Mouse (Mus musculus) heart, adult 2 months (tissue): ENCODE data around the gene Wdr38.

ENCODE experiments used
- CTCF ChIP-seq: fragments of 200-600 bp; IDR thresholded peaks from 2 replicates; pipeline ENCODE4 v1.8.1; 2022; ENCODE audit warnings: antibody characterized with exemption, mild to moderate bottlenecking, moderate library complexity
- EP300 ChIP-seq: fragments of 200-500 bp; IDR thresholded peaks from 2 replicates; pipeline ENCODE4 v1.6.1; 2011; ENCODE audit warnings: low read depth, low read length, control low read depth; ENCODE audit not compliant: insufficient read depth

- TF ChIP-seq EP300 (no peak), CTCF (no peak)
Measured at GRCm38 (mm10) chr2:38987371-38987770, 9.9 kb upstream of the Wdr38 start.
